Mouse (Mus musculus) kidney, postnatal 0 days (tissue): ENCODE results near the gene Gm20696. TPM values are rescaled to one million over a fixed set of nuclear protein-coding genes. Genes with fewer than 3 reads are reported as not detected.

ENCODE experiments used
- ATAC-seq: fragments of 200-750 bp; cut with Nextera tagmentation; replicated peaks from 2 replicates; pipeline ENCODE4 v1.8.0; 2017; ENCODE audit warnings: low read depth, moderate number of reproducible peaks, moderate TSS enrichment, moderate library complexity; ENCODE audit not compliant: low FRiP score
- DNase-seq: peaks from one replicate; pipeline ENCODE4 v3.0.0-alpha.2; 2016; ENCODE audit warnings: low spot score
- H3K27ac ChIP-seq: fragments of 300-500 bp; sonication (generic); 2 replicates; pipeline ENCODE4 v1.5.1; 2014; ENCODE audit warnings: mild to moderate bottlenecking
- H3K27me3 ChIP-seq: fragments of 300-500 bp; sonication (generic); 2 replicates; pipeline ENCODE4 v1.6.1; 2014; ENCODE audit warnings: low read length, mixed read lengths; ENCODE audit not compliant: insufficient read depth
- H3K36me3 ChIP-seq: fragments of 300-500 bp; sonication (generic); 2 replicates; pipeline ENCODE4 v1.6.1; 2014; ENCODE audit warnings: low read length, mixed read lengths; ENCODE audit not compliant: insufficient read depth
- H3K4me1 ChIP-seq: fragments of 300-500 bp; sonication (generic); replicated peaks from 2 replicates; pipeline ENCODE4 v1.6.1; 2014; ENCODE audit warnings: antibody characterized with exemption, low read length, mixed read lengths; ENCODE audit not compliant: insufficient read depth
- H3K4me2 ChIP-seq: fragments of 300-500 bp; sonication (generic); 2 replicates; pipeline ENCODE4 v1.6.1; 2014; ENCODE audit warnings: mild to moderate bottlenecking, low read length, moderate library complexity, mixed read lengths
- H3K4me3 ChIP-seq: fragments of 300-500 bp; sonication (generic); replicated peaks from 2 replicates; pipeline ENCODE4 v1.5.1; 2014; ENCODE audit warnings: low read depth, low read length
- H3K9ac ChIP-seq: fragments of 300-500 bp; sonication (generic); 2 replicates; pipeline ENCODE4 v1.6.1; 2014; ENCODE audit warnings: low read depth, low read length
- H3K9me3 ChIP-seq: fragments of 300-500 bp; sonication (generic); replicated peaks from 2 replicates; pipeline ENCODE4 v1.6.1; 2016; ENCODE audit warnings: low read length, inconsistent platforms, mixed read lengths
- CTCF ChIP-seq: IDR thresholded peaks from 2 replicates; pipeline ENCODE4 v1.5.1; 2016; ENCODE audit warnings: antibody characterized with exemption, low read depth, mild to moderate bottlenecking, moderate library complexity
- WGBS: fragments of 180-500 bp; shearing (Covaris S2); extraction: QIAGEN DNeasy Blood & Tissue Kit; methylation state at CpG from one replicate; pipeline ENCODE4 v1.1.7; 2014; 5-methylcytosine and 5-hydroxymethylcytosine counted together
- polyA plus RNA-seq: library from polyadenylated mRNA; unstranded; fragments of >200 nt; fragmentation: Nextera tagmentation; extraction: Ambion mirVana; gene quantifications from 2 replicates; pipeline ENCODE4 v1.2.1, GENCODE M21; 2015

The Gm20696 gene
- polyA plus RNA-seq, 1 experiment from 2014 or later, result 1.7 TPM

- WGBS, result 2% methylated on average over 107 of the region's 110 CpGs
- Histone ChIP-seq H3K36me3 (no peaks in the 10 kb centered on the region), H3K27ac (0 out of 2 replicates have a peak overlapping the region, but pooled peaks have one; percentile 13), H3K4me1 (no peaks in the 10 kb centered on the region), H3K27me3 (peaks cover 30% of the 10 kb centered on the region), H3K9ac (peak overlapping the region; percentile 79), H3K9me3 (no peaks in the 10 kb centered on the region), H3K4me3 (peak overlapping the region; percentile 82), H3K4me2 (peak overlapping the region; percentile 98)
- TF ChIP-seq CTCF, result no peak
- no peak; the same call in none of the 2 replicates for ATAC-seq
- DNase-seq, result no peak
Measured at GRCm38 (mm10) chr6:99692916-99693841, 26.6 kb upstream of the Gm20696 start.

DNA sequence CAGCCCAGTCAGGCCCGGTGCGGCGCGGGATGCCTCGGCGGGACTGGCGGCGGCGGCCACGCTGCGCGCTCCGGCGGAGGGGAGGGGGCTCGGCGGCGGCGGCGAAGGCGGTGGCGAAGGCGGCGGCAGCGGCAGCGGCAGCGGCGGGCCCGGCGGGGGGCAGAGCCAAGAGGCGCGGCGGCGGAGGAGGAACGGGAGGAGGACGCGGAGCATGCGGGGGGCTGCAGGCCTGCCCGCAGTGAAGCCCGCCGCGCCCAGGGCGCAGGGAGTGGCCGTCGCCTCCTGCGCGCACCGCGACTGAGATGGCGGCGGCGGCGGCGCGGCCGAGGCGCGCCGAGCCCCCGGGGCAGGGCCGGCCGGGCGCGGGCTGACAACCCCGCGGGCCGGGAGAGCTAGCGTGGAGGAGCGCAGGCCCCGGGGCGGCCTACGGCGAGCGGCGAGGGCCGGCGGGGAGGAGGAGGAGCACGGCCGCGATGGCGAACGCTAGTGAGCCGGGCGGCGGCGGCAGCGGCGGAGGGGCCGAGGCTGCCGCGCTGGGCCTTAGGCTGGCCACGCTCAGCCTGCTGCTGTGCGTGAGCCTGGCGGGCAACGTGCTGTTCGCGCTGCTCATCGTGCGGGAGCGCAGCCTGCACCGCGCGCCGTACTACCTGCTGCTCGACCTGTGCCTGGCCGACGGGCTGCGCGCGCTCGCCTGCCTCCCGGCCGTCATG, 25.8 kb upstream of the Gm20696 start, which contains the start of gene Gpr27:
Gene Gpr27, plus strand, starts transcription at position 474 of the 710 bp plus-strand sequence.
- no peak for TF ChIP-seq CTCF
- 0 out of 2 replicates have a peak within 1 kb of the TSS, but pooled peaks have one; percentile 13 for H3K27ac ChIP-seq

DNA sequence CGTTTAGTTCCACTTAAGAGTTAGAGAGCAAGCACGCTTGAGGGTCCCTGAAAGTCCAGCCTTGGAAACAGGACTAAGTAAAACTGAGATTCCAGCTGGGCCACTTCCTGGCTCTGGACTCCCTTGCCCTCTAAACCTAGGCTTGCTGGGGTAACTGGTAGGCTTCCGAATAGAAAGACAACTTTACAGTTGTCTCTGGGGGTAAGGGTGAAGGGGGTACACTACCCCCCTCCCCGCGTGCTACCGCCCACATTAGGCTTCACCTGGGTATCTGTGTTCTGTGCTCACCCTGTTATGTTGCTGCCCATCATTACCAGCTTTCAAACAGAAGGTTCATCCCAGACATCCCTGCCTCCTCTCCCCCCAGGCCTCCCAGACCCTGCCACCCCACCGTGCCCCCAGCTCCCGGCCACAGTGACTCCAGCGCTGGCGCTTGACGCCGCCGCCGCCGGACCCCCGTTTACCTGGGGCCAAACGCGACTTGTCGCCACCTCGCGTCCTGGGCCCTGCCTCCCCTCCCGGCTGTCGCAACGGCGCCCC, 25.1 kb upstream of the Gm20696 start:
- H3K9ac ChIP-seq, result peak overlapping the region; percentile 79
- 8% methylated on average over 25 of the region's 25 CpGs for WGBS
- no peaks in the 10 kb centered on the region for H3K9me3 ChIP-seq
- peak overlapping the region; percentile 98 for H3K4me2 ChIP-seq
- peaks cover 30% of the 10 kb centered on the region for H3K27me3 ChIP-seq
- no peak overlapping the region for H3K27ac ChIP-seq
- no peak for TF ChIP-seq CTCF
- DNase-seq (no peak), ATAC-seq (peak; percentile 2; the same call in 1 of the 2 replicates)
- H3K4me1 ChIP-seq, result no peaks in the 10 kb centered on the region
- H3K36me3 ChIP-seq, result no peaks in the 10 kb centered on the region
- peak overlapping the region; percentile 82 for H3K4me3 ChIP-seq

More for the DNA sequence above, 25.8 kb upstream of the Gm20696 start, which contains the start of gene Gpr27:
- Histone ChIP-seq H3K9me3 (no peaks in the 10 kb centered on the region), H3K36me3 (no peaks in the 10 kb centered on the region), H3K9ac (peak within 1 kb of the TSS; percentile 79), H3K4me1 (no peaks in the 10 kb centered on the region), H3K27me3 (peaks cover 30% of the 10 kb centered on the region), H3K4me3 (peak within 1 kb of the TSS; percentile 82), H3K4me2 (peak within 1 kb of the TSS; percentile 98)
- DNase-seq (peak; percentile 48), ATAC-seq (peak; percentile 69)
- WGBS, result under 1% methylated on average over 96 of the region's 112 CpGs

DNA sequence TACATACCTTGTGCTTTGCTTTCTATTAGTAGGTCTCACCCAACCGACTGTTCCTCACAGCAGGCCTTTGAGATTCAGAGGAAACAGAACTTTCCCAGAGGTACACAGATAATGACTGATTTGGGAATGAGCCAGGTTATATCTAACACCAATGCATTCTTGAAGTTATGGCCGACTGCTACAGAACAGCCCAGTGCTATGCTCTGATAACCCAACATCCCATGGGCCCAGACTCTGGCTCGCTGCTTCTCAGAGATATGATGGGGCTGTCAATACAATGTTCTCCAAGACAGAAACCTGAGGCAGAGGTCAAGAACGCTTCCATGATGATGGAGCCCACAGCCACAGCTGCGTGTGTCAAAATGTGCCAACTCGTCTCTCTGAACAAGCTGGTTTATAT, 21.9 kb upstream of the Gm20696 start:
- H3K4me3 ChIP-seq, result no peak overlapping the region
- no peak for DNase-seq
- peaks cover 19% of the 10 kb centered on the region for H3K27me3 ChIP-seq
- no peak for ATAC-seq
- no peak for TF ChIP-seq CTCF
- no peak overlapping the region for H3K27ac ChIP-seq
- no peak overlapping the region for H3K9ac ChIP-seq
- no peaks in the 10 kb centered on the region for H3K36me3 ChIP-seq
- no peaks in the 10 kb centered on the region for H3K9me3 ChIP-seq
- 78% methylated on average over 6 of the region's 6 CpGs for WGBS
- no peak overlapping the region for H3K4me2 ChIP-seq
- no peaks in the 10 kb centered on the region for H3K4me1 ChIP-seq

- 60% methylated on average over 5 of the region's 5 CpGs for WGBS
- no peak; the same call in 1 of the 2 replicates for ATAC-seq
- no peaks in the 10 kb centered on the region for H3K36me3 ChIP-seq
- H3K9ac ChIP-seq, result no peak overlapping the region
- no peaks in the 10 kb centered on the region for H3K27me3 ChIP-seq
- H3K27ac ChIP-seq, result no peak overlapping the region
- TF ChIP-seq CTCF, result peak; percentile 77
- DNase-seq, result peak; percentile 42
- no peak overlapping the region for H3K4me3 ChIP-seq
- H3K4me1 ChIP-seq, result no peaks in the 10 kb centered on the region
- H3K4me2 ChIP-seq, result no peak overlapping the region
- no peaks in the 10 kb centered on the region for H3K9me3 ChIP-seq
Measured at GRCm38 (mm10) chr6:99684899-99685298, 18.3 kb upstream of the Gm20696 start.

DNA sequence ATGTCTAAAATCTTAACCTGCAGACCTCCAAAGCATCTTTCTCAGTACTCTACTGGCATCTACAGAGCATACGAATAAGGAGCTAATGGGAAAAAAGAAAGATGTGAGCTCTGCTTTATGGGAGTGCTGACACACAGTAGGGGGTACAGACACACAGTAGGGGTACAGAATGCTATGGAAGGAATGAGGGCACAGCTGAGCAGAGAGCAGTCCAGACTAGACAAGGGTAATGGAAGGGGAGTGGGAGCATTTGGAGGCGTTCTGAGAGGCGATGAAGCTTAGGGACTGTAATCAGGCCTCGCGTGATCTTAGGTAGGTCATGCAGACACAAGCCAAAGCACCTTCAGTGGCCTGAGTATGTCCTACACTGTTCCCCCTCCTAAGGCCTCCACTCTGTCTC, 17.4 kb upstream of the Gm20696 start:
- H3K27me3 ChIP-seq, result no peaks in the 10 kb centered on the region
- 90% methylated on average over 5 of the region's 5 CpGs for WGBS
- no peak overlapping the region for H3K27ac ChIP-seq
- H3K36me3 ChIP-seq, result no peaks in the 10 kb centered on the region
- H3K4me2 ChIP-seq, result no peak overlapping the region
- H3K4me3 ChIP-seq, result no peak overlapping the region
- DNase-seq, result no peak
- no peak overlapping the region for H3K9ac ChIP-seq
- TF ChIP-seq CTCF, result no peak
- no peak for ATAC-seq
- no peaks in the 10 kb centered on the region for H3K4me1 ChIP-seq
- no peaks in the 10 kb centered on the region for H3K9me3 ChIP-seq
